In genomic region chr15:80173001-80173771, GRCm38 (mm10) we compare ENCODE assay signal across 8 mouse cellular contexts. TPM values are rescaled to one million over a fixed set of nuclear protein-coding genes. Genes with fewer than 3 reads are reported as not detected.
DNase-seq lines count a peak whose midpoint lies in the region; ATAC-seq lines count a peak whose summit lies in the region.

Gene Mgat3, plus strand, starts transcription at chr15:80173721.

- H3K9ac ChIP-seq in forebrain, embryonic 16.5 days (replicated peaks; ENCODE audit: low read depth, low read length): peak within 1 kb of the TSS; percentile 97
- peak within 1 kb of the TSS; percentile 92 for H3K9ac ChIP-seq in kidney, embryonic 16.5 days (replicated peaks; ENCODE audit: low read length)
- H3K9ac ChIP-seq in liver, embryonic 11.5 days (ENCODE audit: low read depth, low read length): peak within 1 kb of the TSS; percentile 68

- H3K9me3 ChIP-seq in forebrain, embryonic 16.5 days (ENCODE audit: control insufficient read depth, low read length): no peaks in the 10 kb centered on the region
- H3K9me3 ChIP-seq in kidney, embryonic 16.5 days (ENCODE audit: low read length): no peaks in the 10 kb centered on the region
- H3K9me3 ChIP-seq in liver, embryonic 11.5 days (ENCODE audit: control insufficient read depth, low read length): no peaks in the 10 kb centered on the region

- no peaks in the 10 kb centered on the region for H3K27me3 ChIP-seq in forebrain, embryonic 16.5 days (replicated peaks; ENCODE audit: control insufficient read depth, insufficient read depth, low read length)
- H3K27me3 ChIP-seq in kidney, embryonic 16.5 days (ENCODE audit: insufficient read depth, low read length): no peaks in the 10 kb centered on the region
- H3K27me3 ChIP-seq in liver, embryonic 11.5 days (replicated peaks; ENCODE audit: control insufficient read depth, insufficient read depth, low read length): peaks cover 61% of the 10 kb centered on the region

- H3K4me2 ChIP-seq in forebrain, embryonic 16.5 days (ENCODE audit: low read length): peak within 1 kb of the TSS; percentile 61
- H3K4me2 ChIP-seq in kidney, embryonic 16.5 days (replicated peaks; ENCODE audit: low read depth, low read length): peak within 1 kb of the TSS; percentile 98
- H3K4me2 ChIP-seq in liver, embryonic 11.5 days: peak within 1 kb of the TSS; percentile 71

- no peaks in the 10 kb centered on the region for H3K36me3 ChIP-seq in forebrain, embryonic 16.5 days (ENCODE audit: control insufficient read depth, insufficient read depth)
- no peaks in the 10 kb centered on the region for H3K36me3 ChIP-seq in kidney, embryonic 16.5 days (ENCODE audit: insufficient read depth, low read length)
- no peaks in the 10 kb centered on the region for H3K36me3 ChIP-seq in liver, embryonic 11.5 days (ENCODE audit: control insufficient read depth, insufficient read depth, low read length)

- ATAC-seq in forebrain, embryonic 16.5 days: peak; percentile 66
- peak; percentile 58 for ATAC-seq in kidney, embryonic 16.5 days (ENCODE audit: low FRiP score, low TSS enrichment)
- ATAC-seq in liver, embryonic 11.5 days (replicated peaks; ENCODE audit: low FRiP score): peak; percentile 42

- H3K27ac ChIP-seq in forebrain, embryonic 16.5 days (ENCODE audit: low read length): peak within 1 kb of the TSS; percentile 85
- peak within 1 kb of the TSS; percentile 72 for H3K27ac ChIP-seq in kidney, embryonic 16.5 days (ENCODE audit: low read length)
- H3K27ac ChIP-seq in liver, embryonic 11.5 days (ENCODE audit: low read depth, low read length): peak within 1 kb of the TSS; percentile 52; the same call in 1 of the 2 replicates

- peak within 1 kb of the TSS; percentile 82 for H3K4me3 ChIP-seq in forebrain, embryonic 16.5 days (replicated peaks; ENCODE audit: low read length)
- peak within 1 kb of the TSS; percentile 82 for H3K4me3 ChIP-seq in kidney, embryonic 16.5 days (ENCODE audit: low read length)
- peak within 1 kb of the TSS; percentile 70 for H3K4me3 ChIP-seq in liver, embryonic 11.5 days (ENCODE audit: low read depth, low read length)

- peak; percentile 55 to 65 for DNase-seq in left cerebral cortex, adult 18-20 months (ENCODE audit: low spot score in 2 of 2)
- DNase-seq in left cerebral cortex, adult 11 months (ENCODE audit: low spot score): no peak
- DNase-seq in cerebellum, adult 11 months: peak; percentile 70
- DNase-seq in liver, embryonic 11.5 days (ENCODE audit: low spot score): peak; percentile 67
- DNase-seq in retina, adult 2 months (ENCODE audit: low read depth, low spot score): peak; percentile 18
- DNase-seq in gastrocnemius, postnatal 36 days: no peak

- intact Hi-C loops in gastrocnemius, postnatal 36 days (cut with DNase I): no loop called here

- 3% methylated on average over 48 of the region's 85 CpGs for WGBS in forebrain, embryonic 16.5 days
- 4% methylated on average over 42 of the region's 85 CpGs for WGBS in kidney, embryonic 16.5 days
- WGBS in liver, embryonic 11.5 days: 9% methylated on average over 35 of the region's 85 CpGs

- peaks cover 20% of the 10 kb centered on the region for H3K4me1 ChIP-seq in forebrain, embryonic 16.5 days (replicated peaks; ENCODE audit: control insufficient read depth, insufficient read depth, low read length)
- peaks cover 32% of the 10 kb centered on the region for H3K4me1 ChIP-seq in kidney, embryonic 16.5 days (ENCODE audit: insufficient read depth, low read length)
- peaks cover 3% of the 10 kb centered on the region for H3K4me1 ChIP-seq in liver, embryonic 11.5 days (replicated peaks; ENCODE audit: control insufficient read depth, insufficient read depth, low read length)

RNA-seq across cellular contexts. Expression of gene Mgat3, which starts in this region (rescaled TPM):
- total RNA-seq in left cerebral cortex, adult 18-20 months (2021): 100 to 1,000 TPM; 124 TPM
- 10.8 and 11.0 TPM in 2 replicates for polyA plus RNA-seq in forebrain, embryonic 16.5 days (2015; fragmentation: Nextera tagmentation; extraction: Ambion mirVana)
- polyA plus RNA-seq in kidney, embryonic 16.5 days (2015; fragmentation: Nextera tagmentation; extraction: Ambion mirVana): 9.4 and 9.5 TPM in 2 replicates
- polyA plus RNA-seq in liver, embryonic 11.5 days (2014; fragmentation: Nextera tagmentation; extraction: Ambion mirVana): 2.5 and 2.7 TPM in 2 replicates
- total RNA-seq in gastrocnemius, postnatal 36 days (2021): under 1 TPM; 0.64 to 0.96 TPM

Comparison
In these comparisons a context has a peak if more than half of its experiments do, and no peak if none do; other contexts are left out.
1. RNA of gene Mgat3 (total RNA-seq): 124 TPM in left cerebral cortex, adult 18-20 months; 0.64 to 0.96 TPM in gastrocnemius, postnatal 36 days; every median in the first group is over 10 times any median in the second.
2. DNase-seq: peak in left cerebral cortex, adult 18-20 months (2 of 2), cerebellum, adult 11 months (single experiment), liver, embryonic 11.5 days (single experiment) and retina, adult 2 months (single experiment); none in left cerebral cortex, adult 11 months (single experiment) and gastrocnemius, postnatal 36 days (0 of 2).
3. Peak in every context shown above with its lines, with median percentiles within 50 percentile points of each other: ATAC-seq, H3K27ac ChIP-seq, H3K4me2 ChIP-seq, H3K4me3 ChIP-seq and H3K9ac ChIP-seq.